Mouse (Mus musculus): ENCODE data around the gene Bcar1.

Bcar1 gene

GRCm38 (mm10) chr8:111743792-111744696 lies at the start of gene Bcar1:
Gene Bcar1, minus strand, starts transcription at chr8:111743809.
- DNase-seq (ENCODE audit: low spot score in 2 of 2) = peak; percentile 67 to 77

GRCm38 (mm10) chr8:111789639-111790038 lies 46.0 kb upstream of the Bcar1 start:
- DNase-seq (ENCODE audit: low spot score in 2 of 2) = no peak

GRCm38 (mm10) chr8:111789200-111789599 lies 45.6 kb upstream of the Bcar1 start:
- no peak for DNase-seq (ENCODE audit: low spot score in 2 of 2)

- DNase-seq (ENCODE audit: low spot score in 2 of 2) = no peak
These were observed 44.9 kb upstream of the Bcar1 start for GRCm38 (mm10) chr8:111788497-111788896.

- DNase-seq (ENCODE audit: low spot score in 2 of 2) = no peak
These were observed 44.5 kb upstream of the Bcar1 start for GRCm38 (mm10) chr8:111788085-111788484.

GRCm38 (mm10) chr8:111787683-111788082 lies 44.1 kb upstream of the Bcar1 start:
- no peak for DNase-seq (ENCODE audit: low spot score in 2 of 2)

GRCm38 (mm10) chr8:111786701-111787588 lies 43.3 kb upstream of the Bcar1 start:
- no peak for DNase-seq (ENCODE audit: low spot score in 2 of 2)

GRCm38 (mm10) chr8:111786116-111786515 lies 42.5 kb upstream of the Bcar1 start:
- no peak for DNase-seq (ENCODE audit: low spot score in 2 of 2)

- no peak for DNase-seq (ENCODE audit: low spot score in 2 of 2)
These were observed 39.2 kb upstream of the Bcar1 start for GRCm38 (mm10) chr8:111782671-111783394.

- no peak for DNase-seq (ENCODE audit: low spot score in 2 of 2)
These were observed 38.6 kb upstream of the Bcar1 start for GRCm38 (mm10) chr8:111782161-111782560.

GRCm38 (mm10) chr8:111780697-111781424 lies 37.3 kb upstream of the Bcar1 start:
- DNase-seq (ENCODE audit: low spot score in 2 of 2) = no peak

- peak; percentile 11 to 24 for DNase-seq (ENCODE audit: low spot score in 2 of 2)
These were observed 36.1 kb upstream of the Bcar1 start for GRCm38 (mm10) chr8:111779690-111780089.

GRCm38 (mm10) chr8:111778801-111779200 lies 35.2 kb upstream of the Bcar1 start:
- no peak for DNase-seq (ENCODE audit: low spot score in 2 of 2)

- DNase-seq (ENCODE audit: low spot score in 2 of 2) = no peak
These were observed 32.9 kb upstream of the Bcar1 start for GRCm38 (mm10) chr8:111776492-111776891.

GRCm38 (mm10) chr8:111775766-111776165 lies 32.2 kb upstream of the Bcar1 start:
- DNase-seq (ENCODE audit: low spot score in 2 of 2) = no peak

GRCm38 (mm10) chr8:111773476-111773875 lies 29.9 kb upstream of the Bcar1 start:
- no peak for DNase-seq (ENCODE audit: low spot score in 2 of 2)

- DNase-seq (ENCODE audit: low spot score in 2 of 2) = no peak
These were observed 29.4 kb upstream of the Bcar1 start for GRCm38 (mm10) chr8:111773057-111773456.

- no peak for DNase-seq (ENCODE audit: low spot score in 2 of 2)
These were observed 28.5 kb upstream of the Bcar1 start for GRCm38 (mm10) chr8:111772083-111772482.

- no peak for DNase-seq (ENCODE audit: low spot score in 2 of 2)
These were observed 28.0 kb upstream of the Bcar1 start for GRCm38 (mm10) chr8:111771625-111772020.

- DNase-seq (ENCODE audit: low spot score in 2 of 2) = no peak
These were observed 27.5 kb upstream of the Bcar1 start for GRCm38 (mm10) chr8:111770958-111771624.
